Mouse (Mus musculus) heart, adult 2 months (tissue): ENCODE measurements around the gene Tnfrsf9. TPM values are rescaled to one million over a fixed set of nuclear protein-coding genes. Genes with fewer than 3 reads are reported as not detected.

Experiments used
- DNase-seq, 2 experiments: peaks; one replicate each; pipeline ENCODE4 v3.0.0; 2021
- H3K27ac ChIP-seq: fragments of 200-600 bp; 2 replicates; pipeline ENCODE4 v1.8.1; 2022
- H3K27me3 ChIP-seq: fragments of 200-500 bp; 2 replicates; pipeline ENCODE4 v1.6.1; 2012; ENCODE audit warnings: mild to moderate bottlenecking, low read length, inconsistent platforms, mixed read lengths; ENCODE audit not compliant: control insufficient read depth, insufficient read depth
- H3K36me3 ChIP-seq: fragments of 200-500 bp; 2 replicates; pipeline ENCODE4 v1.6.1; 2012; ENCODE audit warnings: low read length, inconsistent platforms; ENCODE audit not compliant: control insufficient read depth, insufficient read depth
- H3K4me1 ChIP-seq: fragments of 200-500 bp; 2 replicates; pipeline ENCODE4 v1.6.1; 2011; ENCODE audit warnings: low read length; ENCODE audit not compliant: control insufficient read depth, insufficient read depth
- H3K4me3 ChIP-seq: fragments of 200-600 bp; 2 replicates; pipeline ENCODE4 v1.8.1; 2022
- H3K79me2 ChIP-seq: fragments of 200-500 bp; replicated peaks from 2 replicates; pipeline ENCODE4 v1.6.1; 2012; ENCODE audit warnings: mild to moderate bottlenecking, inconsistent platforms, low read length, moderate library complexity, mixed read lengths; ENCODE audit not compliant: control insufficient read depth, insufficient read depth
- H3K9ac ChIP-seq: fragments of 200-500 bp; 2 replicates; pipeline ENCODE4 v1.6.1; 2012; ENCODE audit warnings: low read depth, mild to moderate bottlenecking, control low read depth, inconsistent platforms, low read length, mixed read lengths
- CTCF ChIP-seq: fragments of 200-600 bp; IDR thresholded peaks from 2 replicates; pipeline ENCODE4 v1.8.1; 2022; ENCODE audit warnings: antibody characterized with exemption, mild to moderate bottlenecking, moderate library complexity
- EP300 ChIP-seq: fragments of 200-500 bp; IDR thresholded peaks from 2 replicates; pipeline ENCODE4 v1.6.1; 2011; ENCODE audit warnings: low read depth, low read length, control low read depth; ENCODE audit not compliant: insufficient read depth
- POLR2A ChIP-seq: fragments of 200-500 bp; IDR thresholded peaks from 2 replicates; pipeline ENCODE4 v1.6.1; 2011; ENCODE audit warnings: mild to moderate bottlenecking, low read depth, low read length, control low read depth; ENCODE audit not compliant: insufficient read depth
- WGBS: fragments of 180-500 bp; shearing (Covaris S2); methylation state at CpG from one replicate; pipeline ENCODE4 v1.1.7; 2018; 5-methylcytosine and 5-hydroxymethylcytosine counted together
- intact Hi-C: fragments of 180-260 bp; cut with DNase I; formaldehyde crosslinking; loops from one replicate; pipeline ENCODE4 v1.15.1; 2025
- polyA plus RNA-seq: library from polyadenylated mRNA; depleted of rRNA; stranded (reverse); fragments of >200 nt; gene quantifications from 2 replicates; pipeline ENCODE4 v1.2.3, GENCODE M21; 2012
- total RNA-seq, 2 experiments: library from RNA; stranded (reverse); gene quantifications; 2 replicates each; pipeline ENCODE4 v1.2.3; 2021

The Tnfrsf9 gene
- total and polyA plus RNA-seq, 3 experiments: 0.12 to 0.18 (median 0.14) TPM

DNA sequence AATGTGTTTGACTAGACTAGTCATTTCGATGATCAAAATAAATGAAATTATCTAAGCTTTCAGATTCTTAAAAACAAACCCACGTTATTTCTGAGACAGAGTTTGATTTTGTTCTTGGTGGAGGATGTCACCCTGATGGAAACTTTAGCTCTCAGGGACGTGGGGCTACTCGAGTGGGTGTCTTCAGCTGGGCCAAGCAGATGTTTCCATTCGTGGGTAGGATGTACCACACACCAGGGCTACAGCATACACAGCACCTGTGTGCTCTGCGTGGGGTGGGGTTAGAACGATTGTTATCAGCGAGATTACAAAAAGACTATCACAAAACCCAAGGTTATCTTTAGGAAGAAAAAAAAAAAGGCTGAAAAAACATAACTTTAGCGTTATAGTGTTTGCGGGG, 36.6 kb downstream of the Tnfrsf9 start:
- TF ChIP-seq CTCF (no peak), POLR2A (no peak), EP300 (no peak)
- intact Hi-C loops: no loop called here
- H3K4me1 ChIP-seq: no peaks in the 10 kb centered on the region
- H3K27ac ChIP-seq: no peak overlapping the region
- DNase-seq: no peak
- 61% methylated on average over 10 of the region's 10 CpGs for WGBS
- H3K4me3 ChIP-seq: no peak overlapping the region
- H3K27me3 ChIP-seq: no peaks in the 10 kb centered on the region
- no peaks in the 10 kb centered on the region for H3K79me2 ChIP-seq
- H3K36me3 ChIP-seq: no peaks in the 10 kb centered on the region
- no peak overlapping the region for H3K9ac ChIP-seq

DNA sequence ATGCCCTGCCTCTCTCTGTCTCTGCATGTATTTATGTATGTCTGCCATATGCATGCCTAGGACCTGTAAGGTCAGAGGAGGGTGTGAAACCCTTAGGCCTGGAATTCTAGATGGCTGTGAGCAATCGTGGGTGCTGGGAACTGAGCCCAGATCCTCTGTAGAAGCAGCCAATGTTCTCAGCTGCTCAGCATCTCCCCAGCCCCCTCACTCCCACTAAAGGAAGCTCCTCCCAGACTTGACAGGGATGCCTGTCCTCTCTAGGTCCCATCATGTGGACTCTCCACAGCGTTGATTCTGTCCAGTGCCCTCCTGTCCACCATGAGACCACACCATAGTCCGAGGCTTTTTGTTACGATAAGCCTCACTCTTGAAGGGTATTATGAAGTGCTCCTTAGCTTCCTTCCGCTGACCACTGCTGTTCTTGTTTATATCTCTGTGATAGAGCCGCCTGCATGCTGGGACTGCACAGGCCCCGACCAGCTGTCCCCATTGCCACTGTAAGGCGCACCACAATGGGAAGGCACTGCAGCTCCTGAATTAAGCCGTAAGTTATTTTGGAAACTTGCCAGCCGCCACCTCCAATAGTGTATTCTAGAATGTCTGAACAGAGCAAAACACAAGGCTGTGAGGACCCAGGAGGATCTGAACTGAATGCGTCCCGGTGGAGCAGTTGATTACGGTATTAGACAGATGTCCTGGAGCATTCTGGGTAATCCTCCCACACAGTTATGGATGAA, 42.2 kb downstream of the Tnfrsf9 start:
- no peak for DNase-seq

DNA sequence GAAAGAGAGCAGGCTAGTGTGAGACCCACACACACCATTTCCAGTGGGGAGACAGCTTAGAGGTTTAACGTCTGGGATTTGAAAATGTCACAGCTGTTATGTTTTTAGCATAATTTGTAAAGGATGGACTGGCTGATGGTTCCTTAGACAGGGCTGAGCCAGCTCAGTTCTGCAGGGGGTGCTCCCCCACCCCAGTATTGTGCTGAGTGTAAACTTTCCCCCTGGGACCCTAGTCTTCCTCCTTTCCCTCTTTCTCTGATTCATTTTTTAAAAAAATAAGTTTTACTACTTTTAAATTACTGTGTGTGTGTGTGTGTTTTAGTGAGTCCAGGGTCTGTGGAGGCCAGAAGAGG, 42.7 kb downstream of the Tnfrsf9 start:
- no peak for DNase-seq
- 40% methylated on average over 1 of the region's 1 CpGs for WGBS
- H3K27me3 ChIP-seq: no peaks in the 10 kb centered on the region
- no peaks in the 10 kb centered on the region for H3K79me2 ChIP-seq
- intact Hi-C loops: no loop called here
- no peak overlapping the region for H3K27ac ChIP-seq
- H3K4me3 ChIP-seq: no peak overlapping the region
- TF ChIP-seq CTCF: no peak
- TF ChIP-seq POLR2A: no peak
- TF ChIP-seq EP300: no peak
- H3K36me3 ChIP-seq: no peaks in the 10 kb centered on the region
- H3K9ac ChIP-seq: no peak overlapping the region
- H3K4me1 ChIP-seq: no peaks in the 10 kb centered on the region

More for the DNA sequence above, 42.2 kb downstream of the Tnfrsf9 start:
- Histone ChIP-seq H3K4me3 (no peak overlapping the region), H3K9ac (no peak overlapping the region), H3K79me2 (no peaks in the 10 kb centered on the region), H3K27me3 (no peaks in the 10 kb centered on the region), H3K4me1 (no peaks in the 10 kb centered on the region), H3K27ac (no peak overlapping the region), H3K36me3 (no peaks in the 10 kb centered on the region)
- 56% methylated on average over 13 of the region's 13 CpGs for WGBS
- intact Hi-C loops: no loop called here
- TF ChIP-seq EP300: no peak
- TF ChIP-seq POLR2A: no peak
- TF ChIP-seq CTCF: no peak

DNA sequence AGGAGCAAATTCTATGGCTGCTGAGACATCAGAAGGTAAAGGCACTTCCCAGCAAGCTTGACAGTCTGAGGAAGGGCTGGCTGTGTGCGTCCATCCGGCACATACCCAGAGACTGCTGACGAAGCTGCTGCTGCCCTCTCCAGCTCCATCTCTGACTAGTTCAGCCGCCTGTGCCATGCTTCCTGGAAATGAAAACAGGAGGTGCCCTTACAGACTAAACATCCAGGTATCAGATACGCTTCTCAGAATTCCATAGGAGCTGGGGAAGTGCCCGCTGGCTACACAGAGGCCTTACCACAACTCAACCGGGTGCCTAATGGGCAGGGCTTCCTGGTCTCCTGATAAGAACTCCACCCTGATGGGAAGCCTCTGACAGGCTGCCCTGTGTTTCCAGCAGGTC, 44.2 kb downstream of the Tnfrsf9 start:
- Histone ChIP-seq H3K36me3 (no peaks in the 10 kb centered on the region), H3K4me3 (no peak overlapping the region), H3K9ac (no peak overlapping the region), H3K27me3 (no peaks in the 10 kb centered on the region), H3K79me2 (no peaks in the 10 kb centered on the region), H3K27ac (no peak overlapping the region), H3K4me1 (no peaks in the 10 kb centered on the region)
- intact Hi-C loops: no loop called here
- no peak for TF ChIP-seq EP300
- no peak for TF ChIP-seq POLR2A
- TF ChIP-seq CTCF: no peak
- WGBS: 58% methylated on average over 7 of the region's 7 CpGs
- no peak for DNase-seq

DNA sequence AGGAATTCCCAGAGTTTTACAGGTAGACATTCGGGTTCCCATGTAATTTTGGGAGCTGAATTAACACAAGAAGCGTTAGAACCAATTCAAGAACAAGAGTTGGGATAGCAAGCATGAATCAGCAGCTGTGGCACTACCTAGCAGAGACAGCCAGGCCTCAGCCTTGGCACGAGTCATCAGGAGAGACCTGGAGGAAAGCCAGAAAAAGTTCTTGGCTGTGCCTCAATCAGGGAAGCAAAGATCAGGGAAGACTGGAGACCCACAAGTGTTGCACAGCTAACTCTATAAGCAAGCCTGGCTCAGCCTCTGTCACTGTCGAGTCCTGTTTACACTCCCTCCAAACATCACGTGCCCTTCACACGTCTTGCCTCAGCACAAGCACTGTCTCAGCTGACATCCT, 47.9 kb downstream of the Tnfrsf9 start:
- Histone ChIP-seq H3K4me3 (no peak overlapping the region), H3K36me3 (no peaks in the 10 kb centered on the region), H3K79me2 (no peaks in the 10 kb centered on the region), H3K9ac (no peak overlapping the region), H3K27ac (no peak overlapping the region), H3K4me1 (no peaks in the 10 kb centered on the region), H3K27me3 (no peaks in the 10 kb centered on the region)
- WGBS: 46% methylated on average over 6 of the region's 6 CpGs
- intact Hi-C loops: no loop called here
- TF ChIP-seq CTCF (no peak), EP300 (no peak), POLR2A (no peak)
- peak in 1 of 2 experiments; percentile 34 for DNase-seq

DNA sequence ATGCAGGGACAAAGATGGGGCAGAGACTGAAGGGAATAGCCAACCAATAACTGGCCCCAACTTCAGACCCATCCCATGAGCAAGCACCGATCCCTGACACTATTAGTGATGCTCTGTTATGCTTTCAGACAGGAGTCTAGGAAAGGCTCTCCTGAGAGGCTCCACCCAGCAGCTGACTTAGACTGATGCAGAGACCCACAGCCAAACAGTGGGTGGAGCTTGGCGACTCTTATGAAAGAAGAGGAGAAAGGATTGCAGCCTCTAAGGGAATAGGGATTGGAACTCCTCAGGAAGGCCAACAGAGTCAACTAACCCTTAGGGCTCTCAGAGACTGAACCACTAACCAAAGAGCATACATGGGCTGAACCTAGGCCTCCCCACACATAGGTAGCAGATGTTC, 49.3 kb downstream of the Tnfrsf9 start:
- WGBS: 65% methylated on average over 2 of the region's 2 CpGs
- Histone ChIP-seq H3K27me3 (no peaks in the 10 kb centered on the region), H3K79me2 (no peaks in the 10 kb centered on the region), H3K4me1 (no peaks in the 10 kb centered on the region), H3K36me3 (no peaks in the 10 kb centered on the region), H3K27ac (no peak overlapping the region), H3K4me3 (no peak overlapping the region), H3K9ac (no peak overlapping the region)
- no peak for TF ChIP-seq EP300
- intact Hi-C loops: no loop called here
- no peak for DNase-seq
